In the genomic region with DNA sequence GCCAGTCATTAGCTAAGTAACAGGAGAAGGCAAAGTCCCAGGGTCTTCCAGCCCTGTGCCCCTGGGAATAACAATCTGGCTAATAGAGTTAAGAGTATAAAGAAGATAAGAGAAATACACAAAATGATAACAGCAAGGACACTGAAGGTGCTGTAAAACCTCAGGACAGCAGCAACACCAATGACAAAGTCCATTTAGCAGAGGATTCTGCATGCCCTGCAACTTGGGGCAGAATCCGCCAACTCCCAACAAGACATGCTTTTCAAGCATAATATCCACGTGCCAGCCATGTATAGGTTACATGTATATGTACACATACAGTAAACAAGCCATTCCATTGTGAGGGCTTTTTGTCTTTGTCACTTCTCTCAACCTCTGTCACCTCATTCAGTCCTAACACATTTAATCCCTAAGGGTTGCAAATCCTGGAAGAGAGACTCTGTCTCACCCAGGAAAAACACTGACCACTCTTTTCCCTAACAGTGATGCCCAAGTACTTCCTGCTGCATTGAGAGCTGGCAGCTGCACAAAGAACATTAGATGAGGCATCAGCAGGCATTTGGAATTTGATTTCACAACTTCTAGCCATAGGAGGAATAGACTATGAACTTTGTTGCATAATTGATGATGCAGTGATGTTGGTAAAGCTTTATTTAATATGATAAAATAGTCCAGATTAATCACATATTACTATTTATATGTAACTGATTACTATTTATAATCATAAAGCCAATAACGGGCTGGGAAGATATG, we compare ENCODE assay signal across 13 mouse cellular contexts.
"Had no signal": no experiment of that assay in that cellular context is flagged by ENCODE, and none has a peak within 500 bp of the region (broad histone marks: within the 10 kb centered on the region; RNA-seq: fewer than 3 reads in every experiment).

No protein-coding gene starts in this region.

- H3K4me3 ChIP-seq: kidney, embryonic 15.5 days; left cerebral cortex, adult 2 months; limb, embryonic 15.5 days; liver, embryonic 12.5 days; midbrain, embryonic 10.5 days; neural tube, embryonic 12.5 days had no signal

- H3K4me1 ChIP-seq: liver, embryonic 12.5 days; midbrain, embryonic 10.5 days; neural tube, embryonic 12.5 days had no signal

- H3K36me3 ChIP-seq: kidney, embryonic 15.5 days; limb, embryonic 15.5 days; liver, embryonic 12.5 days; midbrain, embryonic 10.5 days; neural tube, embryonic 12.5 days had no signal

- H3K9ac ChIP-seq: kidney, embryonic 15.5 days; limb, embryonic 15.5 days; liver, embryonic 12.5 days; lung, embryonic 14.5 days; neural tube, embryonic 12.5 days had no signal

- H3K9me3 ChIP-seq: kidney, embryonic 15.5 days; limb, embryonic 15.5 days; liver, embryonic 12.5 days; midbrain, embryonic 10.5 days; neural tube, embryonic 12.5 days had no signal

- DNase-seq: kidney, postnatal 14 days; lung, embryonic 14.5 days; lung, postnatal 10 days; lung, postnatal 4 days; midbrain, embryonic 14.5 days; retina, postnatal 1 day; thymus, postnatal 36 days had no signal

- H3K4me2 ChIP-seq: kidney, embryonic 15.5 days; limb, embryonic 15.5 days; liver, embryonic 12.5 days; lung, embryonic 14.5 days; neural tube, embryonic 12.5 days had no signal

- ATAC-seq: liver, embryonic 12.5 days had no signal

- H3K27me3 ChIP-seq: kidney, embryonic 15.5 days; limb, embryonic 15.5 days; liver, embryonic 12.5 days; neural tube, embryonic 12.5 days had no signal

- H3K27ac ChIP-seq: kidney, embryonic 15.5 days; left cerebral cortex, adult 2 months; limb, embryonic 15.5 days; liver, embryonic 12.5 days; midbrain, embryonic 10.5 days; neural tube, embryonic 12.5 days had no signal
